Mouse (Mus musculus): ENCODE results near the gene Zmynd11.

DNA sequence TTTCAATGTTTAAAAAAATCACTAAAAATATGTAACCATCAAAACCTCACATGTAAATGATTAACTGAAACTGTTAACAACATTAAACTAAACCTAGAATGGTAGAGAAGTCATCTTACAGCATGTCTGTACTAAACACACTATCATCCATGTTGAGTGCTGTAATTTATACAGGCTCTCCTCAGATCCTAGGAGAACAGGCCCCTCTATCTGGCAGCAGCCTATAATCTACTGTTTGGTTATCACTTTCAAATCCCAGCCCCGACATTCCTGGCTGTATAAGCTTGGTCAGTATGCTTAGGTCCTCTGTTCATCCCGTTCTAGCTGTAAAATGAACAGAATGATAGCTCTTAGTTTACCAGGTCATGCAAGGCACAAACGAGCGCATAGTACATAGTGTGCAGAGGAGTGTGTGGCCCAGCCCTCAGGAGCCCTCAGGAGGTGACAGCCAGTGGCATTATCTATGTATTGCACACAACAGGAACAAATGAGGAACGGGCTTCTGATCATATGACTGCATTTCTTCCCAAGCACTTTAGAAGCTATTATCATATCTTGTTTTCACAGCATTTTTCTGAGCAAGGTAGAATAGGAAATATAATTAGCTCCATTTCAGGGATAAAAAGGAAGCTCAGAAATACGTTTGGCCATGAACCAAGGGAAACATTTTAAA, 51.5 kb downstream of the Zmynd11 start:
- no peak for TF ChIP-seq CTCF (IDR thresholded peaks at IDR 0.05; ENCODE audit: borderline replicate concordance, control insufficient read depth, extremely low read depth, insufficient read depth, low read length, poor library complexity)
- TF ChIP-seq POLR2A (IDR thresholded peaks at IDR 0.05; ENCODE audit: control insufficient read depth, extremely low read depth, insufficient read depth, low read length, poor library complexity) = no peak
